Mouse (Mus musculus): ENCODE data around the gene Capn15.

GRCm38 (mm10) chr17:25919144-25919785 lies 66.3 kb downstream of the Capn15 start, which contains the start of gene Rab40c:
- TF ChIP-seq CTCF (IDR thresholded peaks at IDR 0.05; ENCODE audit: low read depth): no peak
- no peak for TF ChIP-seq EP300 (IDR thresholded peaks at IDR 0.05; ENCODE audit: low read depth)
